In genomic region chr12:81332875-81333421, GRCm38 (mm10) we compare ENCODE assay signal across 8 mouse cellular contexts. TPM values are rescaled to one million over a fixed set of nuclear protein-coding genes. Genes with fewer than 3 reads are reported as not detected.
A peak's percentile ranks its signal among the peaks of the same experiment; 100 is the strongest.
DNase-seq lines count a peak whose midpoint lies in the region; ATAC-seq and TF ChIP-seq lines count a peak whose summit lies in the region.

Slc8a3 (minus strand) TSS chr12:81333180.

- DNase-seq in kidney, adult 8-10 months = no peak
- peak; percentile 42 to 48 for DNase-seq in cerebellum, postnatal 4 days (ENCODE audit: low spot score in 2 of 2)
- DNase-seq in gastrocnemius, adult 2 months = peak; percentile 75
- peak; percentile 59 for DNase-seq in layer of hippocampus, adult 11-12 months (ENCODE audit: low spot score)
- DNase-seq in liver, embryonic 14.5 days (ENCODE audit: low read depth in 3 of 3, low spot score in 3 of 3) = no peak
- peak; percentile 88 for DNase-seq in retina, postnatal 1 day
- no peak for DNase-seq in spleen, adult 12 weeks (ENCODE audit: low spot score)

- under 1% methylated on average over 44 of the region's 47 CpGs for WGBS in kidney, embryonic 15.5 days
- under 1% methylated on average over 47 of the region's 47 CpGs for WGBS in liver, embryonic 14.5 days (ENCODE audit: insufficient replicate concordance)

- H3K36me3 ChIP-seq in kidney, embryonic 15.5 days = no peaks in the 10 kb centered on the region
- H3K36me3 ChIP-seq in liver, embryonic 14.5 days (replicated peaks; ENCODE audit: control insufficient read depth, insufficient read depth, low read depth) = no peaks in the 10 kb centered on the region

- H3K4me2 ChIP-seq in kidney, embryonic 15.5 days = peak within 1 kb of the TSS; percentile 99
- peak within 1 kb of the TSS; percentile 62 for H3K4me2 ChIP-seq in liver, embryonic 14.5 days (ENCODE audit: low read depth)

- H3K27me3 ChIP-seq in kidney, embryonic 15.5 days = peaks cover 54% of the 10 kb centered on the region
- peaks cover 28% of the 10 kb centered on the region for H3K27me3 ChIP-seq in liver, embryonic 14.5 days (ENCODE audit: control insufficient read depth, insufficient read depth, low read length)

- peak; percentile 75 for ATAC-seq in kidney, embryonic 15.5 days (replicated peaks; ENCODE audit: low FRiP score)
- ATAC-seq in liver, embryonic 14.5 days (ENCODE audit: insufficient read depth) = no peak

- H3K4me1 ChIP-seq in kidney, embryonic 15.5 days = peaks cover 21% of the 10 kb centered on the region
- H3K4me1 ChIP-seq in liver, embryonic 14.5 days (replicated peaks; ENCODE audit: control insufficient read depth in 2 of 2, insufficient read depth in 2 of 2, low read length in 1 of 2) = no peaks in the 10 kb centered on the region

- H3K9me3 ChIP-seq in kidney, embryonic 15.5 days (replicated peaks) = no peaks in the 10 kb centered on the region
- no peaks in the 10 kb centered on the region for H3K9me3 ChIP-seq in liver, embryonic 14.5 days (ENCODE audit: control insufficient read depth, low read length)

- no peak within 1 kb of the TSS for H3K27ac ChIP-seq in kidney, embryonic 15.5 days
- peak within 1 kb of the TSS; percentile 95 for H3K27ac ChIP-seq in gastrocnemius, adult 2 months
- no peak within 1 kb of the TSS for H3K27ac ChIP-seq in liver, embryonic 14.5 days

- H3K9ac ChIP-seq in kidney, embryonic 15.5 days = peak within 1 kb of the TSS; percentile 51
- no peak within 1 kb of the TSS for H3K9ac ChIP-seq in liver, embryonic 14.5 days (replicated peaks)

- TF ChIP-seq CTCF in gastrocnemius, adult 2 months (IDR thresholded peaks at IDR 0.05) = peak; percentile 12; the same call in 1 of the 2 replicates
- no peak for TF ChIP-seq CTCF in liver, embryonic 14.5 days (IDR thresholded peaks at IDR 0.05; ENCODE audit: low read depth)

- no peak for TF ChIP-seq EP300 in liver, embryonic 14.5 days (IDR thresholded peaks at IDR 0.05; ENCODE audit: low read depth)

- peak within 1 kb of the TSS; percentile 57 for H3K4me3 ChIP-seq in kidney, embryonic 15.5 days (replicated peaks)
- peak within 1 kb of the TSS; percentile 79 for H3K4me3 ChIP-seq in gastrocnemius, adult 2 months
- H3K4me3 ChIP-seq in liver, embryonic 14.5 days (ENCODE audit: insufficient read depth in 1 of 2, low read depth in 2 of 2, low read length in 2 of 2) = peak within 1 kb of the TSS; percentile 41

- intact Hi-C loops in gastrocnemius, adult 2 months (cut with DNase I) = loop anchor here (2.0 to 5.0 kb wide), 4 partner anchors 46 to 131 kb away; no protein-coding TSS in a partner anchor

RNA-seq across cellular contexts. Expression of gene Slc8a3, which starts in this region (rescaled TPM):
- polyA plus RNA-seq in kidney, embryonic 15.5 days (2015; fragmentation: Nextera tagmentation; extraction: Ambion mirVana) = 0.48 and 1.1 TPM in 2 replicates
- 10 to 100 TPM; 23.6 to 26.1 TPM for total RNA-seq in gastrocnemius, adult 2 months (2021)
- polyA plus RNA-seq in liver, embryonic 14.5 days (2012; rRNA removed) = 0.02 and 0.11 TPM in 2 replicates
- polyA plus RNA-seq in liver, embryonic 14.5 days (2014; fragmentation: Nextera tagmentation; extraction: Ambion mirVana) = not detected in 2 replicates

Comparison
In these comparisons a context has a peak if more than half of its experiments do, and no peak if none do; other contexts are left out.
1. DNase-seq: peak in cerebellum, postnatal 4 days (2 of 2), gastrocnemius, adult 2 months (single experiment), layer of hippocampus, adult 11-12 months (single experiment) and retina, postnatal 1 day (single experiment); none in kidney, adult 8-10 months (0 of 2), liver, embryonic 14.5 days (0 of 3) and spleen, adult 12 weeks (single experiment).
2. Peak in every context shown above with its lines, with median percentiles within 50 percentile points of each other: H3K4me3 ChIP-seq.